Mouse (Mus musculus): Measurements from ENCODE around the gene Ptprn2.
A peak's percentile ranks its signal among the peaks of the same experiment; 100 is the strongest.

Ptprn2 gene

DNA sequence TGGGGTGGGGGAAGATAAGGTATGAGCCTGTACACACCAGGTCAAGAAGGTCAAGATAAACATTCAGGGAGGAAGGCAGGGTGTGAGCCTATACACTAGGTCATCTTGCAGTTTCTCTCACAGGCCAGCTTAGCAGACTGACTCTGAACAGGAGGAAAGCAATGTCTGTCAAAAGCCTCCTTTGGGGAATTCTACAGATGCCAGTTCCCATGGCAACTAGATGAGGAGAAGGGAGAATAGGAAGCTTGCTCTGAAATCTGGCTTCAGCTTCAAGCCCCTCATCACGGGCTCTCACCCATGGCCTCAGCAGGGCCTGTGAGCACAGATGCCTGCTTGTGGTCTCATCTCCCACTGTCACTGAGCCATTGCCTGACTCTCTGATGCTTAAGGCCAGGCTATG, 421.9 kb downstream of the Ptprn2 start:
- no peak for DNase-seq

DNA sequence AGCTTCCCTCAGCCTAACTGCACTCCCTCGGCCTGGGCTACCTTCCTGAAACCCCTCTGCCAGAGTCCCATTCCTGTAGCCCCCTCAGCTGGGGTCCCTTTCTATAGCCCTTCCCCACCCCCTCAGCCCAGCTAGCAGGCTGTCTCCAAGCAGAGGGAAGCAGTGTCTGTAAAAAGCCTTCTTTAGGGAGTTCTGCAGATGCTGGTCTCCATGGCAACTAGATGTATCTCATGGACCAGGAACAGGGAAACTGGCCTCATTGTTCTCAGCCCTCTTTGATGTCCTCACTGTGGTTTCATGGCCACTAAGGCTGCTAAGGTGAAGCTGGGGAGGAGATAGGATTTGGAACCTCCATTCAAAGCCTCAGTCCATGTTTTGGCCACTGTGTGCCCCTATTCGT, 423.1 kb downstream of the Ptprn2 start:
- DNase-seq = no peak

DNA sequence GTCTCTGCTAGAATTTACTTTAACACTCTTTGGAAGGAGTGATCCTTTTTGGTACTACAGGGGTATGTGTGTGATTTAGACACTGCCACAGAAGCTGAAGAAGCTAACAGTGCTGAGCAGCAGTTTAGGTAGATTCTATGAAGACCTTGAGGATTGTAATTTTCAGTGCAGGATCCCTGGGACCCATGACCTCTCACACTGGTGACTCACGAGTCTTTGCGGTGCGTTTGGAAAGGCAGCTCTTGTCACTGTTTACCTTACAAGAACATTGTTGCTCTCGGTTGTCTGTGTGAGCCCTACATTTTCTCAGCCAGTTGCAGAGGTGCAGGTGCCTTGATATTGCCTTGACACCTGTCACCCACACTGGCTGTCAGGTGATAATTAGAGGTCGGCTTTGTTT, 431.3 kb downstream of the Ptprn2 start:
- DNase-seq = no peak

DNA sequence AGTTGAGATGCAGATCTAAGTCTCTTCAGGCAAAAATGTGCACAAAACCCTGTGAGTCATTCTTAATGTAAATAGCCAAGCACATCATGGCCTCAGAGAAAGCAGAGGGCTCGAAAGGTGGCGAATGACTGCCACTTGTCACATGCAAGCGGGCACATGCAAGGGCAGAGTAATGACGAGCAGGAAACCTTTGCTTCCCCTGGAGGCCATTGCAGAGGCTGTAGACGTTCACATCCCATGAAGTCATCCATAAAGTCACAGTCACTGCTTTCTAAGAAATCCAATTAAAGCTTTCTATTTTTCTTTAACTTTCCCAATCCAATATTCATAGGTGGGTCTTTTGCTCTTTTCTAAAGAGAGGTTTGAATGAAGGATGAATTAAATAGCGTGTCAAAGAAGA, 433.7 kb downstream of the Ptprn2 start:
- DNase-seq = no peak

DNA sequence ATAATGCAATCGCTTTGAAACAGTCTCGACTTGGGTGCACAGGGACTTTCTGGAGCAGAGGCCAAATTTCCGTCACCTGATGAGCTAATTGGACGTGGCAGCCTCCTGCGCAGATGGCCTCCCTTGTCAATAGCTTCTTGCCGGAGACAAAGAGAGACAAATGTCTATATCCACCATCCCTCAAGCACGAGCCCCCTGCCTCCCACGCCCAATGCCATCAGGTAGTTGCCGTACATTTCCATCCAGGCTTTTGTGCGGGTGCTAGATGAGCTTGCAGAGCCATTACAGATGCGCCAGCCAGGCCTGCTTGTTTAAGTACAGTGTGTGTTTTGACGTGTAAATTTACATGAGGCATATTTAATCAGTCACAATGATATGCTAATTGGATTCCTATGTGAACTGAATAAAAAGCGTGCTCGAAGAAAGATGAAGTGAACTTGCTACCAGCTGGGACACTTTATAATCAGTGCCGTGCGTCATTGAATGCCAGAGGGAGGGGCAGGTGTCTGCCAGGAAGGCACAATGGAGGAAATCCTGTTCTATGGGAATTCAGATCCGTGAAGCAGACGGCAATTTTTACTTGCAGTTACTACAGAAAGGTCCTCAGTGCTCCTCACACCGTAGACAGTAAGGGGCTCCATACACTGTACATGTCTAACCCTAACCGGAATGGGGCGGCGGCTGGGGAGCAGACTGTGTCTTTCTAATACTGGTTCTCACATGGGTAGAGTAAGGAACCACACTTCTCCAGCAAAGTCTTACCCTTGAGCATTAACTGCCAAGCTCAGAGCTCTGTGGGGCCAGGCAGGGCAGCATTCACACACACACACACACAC, 434.4 kb downstream of the Ptprn2 start:
- DNase-seq = no peak

DNA sequence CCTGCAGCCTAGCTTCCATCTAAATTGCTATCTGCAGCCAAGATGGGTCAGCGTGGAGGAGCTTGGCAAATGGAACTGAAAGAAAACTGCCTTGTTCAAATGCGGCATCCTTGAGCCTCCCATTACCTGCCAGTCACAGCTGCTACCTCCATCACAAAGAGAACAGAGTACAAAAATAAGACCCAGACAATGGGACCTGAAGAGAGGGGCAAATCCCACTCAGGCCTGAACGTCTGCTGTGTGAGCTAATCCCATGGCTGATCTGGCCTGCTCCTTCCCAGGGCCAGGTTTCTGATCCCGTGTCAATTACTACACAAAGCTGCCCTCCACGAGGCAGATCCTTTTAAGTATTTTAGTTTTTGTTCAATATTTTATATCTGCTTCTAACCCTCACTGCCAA, 441.6 kb downstream of the Ptprn2 start:
- DNase-seq = no peak

DNA sequence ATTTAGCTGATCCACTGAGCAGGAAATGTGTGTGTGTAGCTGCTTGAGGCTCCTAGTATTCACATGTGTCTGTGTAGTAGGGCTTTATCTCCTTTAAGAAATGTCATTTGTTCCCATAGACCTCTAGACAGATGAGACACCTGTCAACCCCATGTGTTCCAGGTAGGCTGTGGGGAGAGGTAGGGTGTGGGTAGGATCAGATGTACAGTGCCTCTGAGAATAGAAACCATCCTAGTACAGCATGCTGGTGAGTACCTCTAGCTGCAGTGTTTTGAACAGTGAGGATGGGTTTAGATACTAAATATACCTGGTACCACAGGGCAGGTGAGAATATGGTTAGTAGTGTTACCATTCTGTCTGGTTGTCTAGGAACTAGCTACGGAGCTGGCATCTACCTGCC, 442.0 kb downstream of the Ptprn2 start:
- DNase-seq = no peak

DNA sequence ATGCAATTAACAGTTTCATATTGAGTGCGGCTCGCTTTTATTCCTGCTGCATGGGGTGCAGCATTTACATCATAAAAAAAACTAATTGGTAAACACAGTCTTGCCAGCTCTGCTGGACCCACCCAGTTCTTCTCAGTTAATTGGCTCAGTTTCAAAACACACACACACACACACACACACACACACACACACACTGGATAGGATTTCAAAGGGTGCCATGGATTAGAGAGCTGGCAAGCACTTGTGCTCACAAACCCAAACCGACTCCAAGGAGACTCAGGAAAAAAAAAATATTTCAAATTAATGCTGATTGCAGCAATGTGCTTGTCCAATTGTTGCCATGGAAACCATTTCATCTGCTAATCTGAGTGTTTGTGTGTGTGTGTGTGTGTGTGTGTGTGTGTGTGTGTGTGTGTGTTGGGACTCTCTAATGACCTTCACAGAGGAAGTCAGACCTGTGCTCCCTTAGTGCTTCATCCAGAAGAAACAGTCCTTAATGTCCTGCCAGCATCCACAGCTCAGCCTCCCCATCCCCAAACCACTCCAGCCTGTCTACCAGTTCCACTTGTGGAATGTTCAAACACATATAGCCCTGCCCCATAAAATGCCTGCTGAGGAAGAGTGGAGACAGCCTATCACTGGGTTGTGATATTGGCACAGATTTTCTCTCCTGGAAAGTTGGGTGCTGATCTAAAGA, 452.8 kb downstream of the Ptprn2 start:
- no peak for DNase-seq

DNA sequence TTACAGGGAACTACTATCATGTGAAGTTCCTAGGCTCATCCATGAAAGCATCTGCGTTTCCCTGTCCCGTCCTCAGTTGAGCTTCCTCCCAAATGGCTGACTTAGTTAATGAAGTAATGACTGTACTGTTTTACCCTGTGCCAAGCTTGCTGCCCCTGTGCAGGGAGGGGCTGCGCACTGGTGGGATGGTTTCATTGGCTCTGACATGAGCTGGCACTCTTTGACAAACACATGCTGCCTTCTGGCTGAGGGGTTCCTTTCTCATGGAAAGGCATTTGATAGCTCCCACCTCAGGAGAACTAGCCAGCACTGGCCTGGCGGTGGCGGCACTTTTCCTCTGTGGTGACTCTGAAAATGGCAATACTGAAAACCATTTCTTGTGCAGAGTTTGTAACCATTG, 458.4 kb downstream of the Ptprn2 start:
- DNase-seq = no peak

DNA sequence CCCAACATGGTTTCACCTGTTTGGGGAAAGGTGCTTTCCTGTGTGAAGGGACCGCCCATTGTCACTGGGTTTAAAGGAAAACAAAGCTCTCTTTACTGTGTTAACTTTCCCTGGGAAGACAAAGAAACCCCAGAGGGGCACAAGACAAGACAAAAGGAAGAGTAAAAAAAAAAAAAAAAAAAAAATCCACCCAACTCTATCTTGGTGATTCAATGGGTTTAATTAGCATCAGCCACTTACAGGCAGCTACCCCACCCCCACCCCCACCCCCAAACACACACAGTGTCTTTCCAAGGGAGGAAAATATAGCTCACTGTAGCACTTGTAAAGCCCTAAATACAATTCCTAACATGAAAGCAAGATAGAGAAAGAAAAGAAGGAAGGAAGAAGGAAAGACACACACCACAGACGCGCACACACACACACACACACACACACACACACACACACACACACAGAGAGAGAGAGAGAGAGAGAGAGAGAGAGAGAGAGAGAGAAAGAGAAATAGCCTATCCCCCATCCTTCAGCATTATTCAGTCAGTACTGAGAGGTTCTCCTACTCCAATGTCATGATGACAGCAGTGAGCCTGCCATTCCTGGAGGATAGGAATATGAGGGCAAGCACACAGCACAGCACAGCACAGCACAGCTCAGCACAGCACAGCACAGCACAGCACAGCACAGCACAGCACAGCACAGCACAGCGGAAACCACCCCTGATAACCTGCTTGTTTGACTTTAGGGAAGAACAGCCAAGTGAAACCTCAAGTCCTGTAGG, 462.8 kb downstream of the Ptprn2 start:
- no peak for DNase-seq

DNA sequence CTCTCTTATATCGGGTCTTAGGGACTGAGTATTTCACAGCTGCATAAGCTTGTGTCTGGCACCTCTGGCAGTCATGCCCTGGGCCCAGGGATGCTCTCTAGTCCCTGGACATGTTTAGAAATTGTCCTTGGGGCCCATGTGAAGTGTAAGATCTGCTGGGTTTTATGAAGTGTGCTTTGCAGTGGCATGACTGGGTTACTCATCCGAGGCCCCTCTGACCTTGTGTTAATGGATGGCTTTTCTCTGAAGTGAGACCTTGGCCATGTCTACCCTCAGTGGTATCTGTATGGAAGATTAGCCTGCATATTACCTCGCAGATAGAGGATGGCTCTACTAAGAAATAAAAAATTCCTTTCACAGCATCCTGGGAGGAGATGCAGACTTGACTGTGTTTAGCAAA, 464.2 kb downstream of the Ptprn2 start:
- DNase-seq = no peak

DNA sequence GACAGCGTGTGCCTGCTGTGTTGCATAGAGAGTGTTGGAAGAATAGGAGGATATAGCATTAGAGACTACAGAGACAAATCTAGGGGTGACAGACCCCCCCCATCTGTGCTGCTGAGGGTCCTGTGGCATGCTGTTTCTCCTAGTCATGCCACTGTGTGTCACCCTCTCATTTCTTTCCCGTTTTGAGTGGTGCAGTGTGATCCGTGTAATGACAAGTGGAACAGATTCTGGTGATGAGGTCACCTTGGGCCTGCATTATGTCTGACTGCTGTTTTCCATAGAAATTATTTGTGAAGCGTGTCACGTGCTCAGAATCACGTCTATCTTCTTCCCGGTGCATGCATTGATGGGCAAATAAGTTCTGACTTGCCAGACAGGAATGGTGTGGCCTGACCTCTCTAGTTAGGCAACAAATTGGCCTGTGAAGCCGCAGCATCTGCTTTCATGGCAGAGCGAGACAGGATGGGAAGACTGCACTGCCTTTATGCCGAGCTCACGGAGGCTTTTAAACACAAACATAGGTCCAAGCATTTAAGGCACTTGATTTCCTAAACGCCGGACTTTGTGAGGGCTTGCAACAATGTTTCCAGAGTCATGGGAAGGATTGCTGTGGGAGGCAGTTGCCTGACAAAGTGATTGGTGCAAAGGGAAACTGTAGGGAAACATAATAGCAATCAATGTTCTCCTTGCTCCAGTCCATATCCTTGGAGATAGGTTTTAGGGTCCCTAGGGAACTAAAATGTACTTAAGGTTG, 467.1 kb downstream of the Ptprn2 start:
- no peak for DNase-seq

DNA sequence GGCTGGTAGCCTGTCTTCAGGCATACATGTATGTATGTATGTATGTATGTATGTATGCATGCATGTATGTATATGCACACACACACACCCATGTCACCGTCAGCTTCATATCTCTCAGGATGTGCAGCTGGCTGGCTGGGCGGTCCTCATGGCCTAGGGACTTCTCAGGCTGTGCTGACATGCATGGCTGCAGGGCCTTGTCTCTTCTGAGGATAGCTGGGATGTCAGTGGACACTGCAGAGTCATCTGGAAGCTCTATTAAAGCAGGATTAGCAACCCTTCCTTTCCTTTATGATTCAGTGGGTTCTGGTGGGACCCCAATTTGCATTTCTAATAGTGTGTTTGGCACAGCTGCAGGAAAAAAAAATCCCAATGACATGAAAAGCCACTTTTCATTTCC, 473.6 kb downstream of the Ptprn2 start:
- DNase-seq = no peak

DNA sequence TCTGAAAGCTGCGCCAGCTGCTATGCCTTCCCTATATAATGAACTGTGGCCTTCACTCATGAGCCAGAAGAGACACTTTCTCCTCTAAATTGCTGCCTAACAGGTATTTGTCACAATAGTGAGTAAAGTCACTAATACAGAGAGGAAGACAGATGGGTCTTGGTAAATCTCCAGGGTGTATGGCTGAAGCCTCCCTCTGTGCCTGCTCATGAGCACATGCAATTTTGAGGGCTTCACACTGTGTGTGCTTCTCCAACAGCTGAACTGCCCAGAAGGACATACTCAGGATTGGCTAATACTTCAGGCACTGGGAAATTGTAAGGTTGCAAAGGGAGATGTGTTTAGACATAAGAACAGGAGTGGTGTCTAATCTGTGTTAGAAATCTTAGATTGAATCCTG, 478.4 kb downstream of the Ptprn2 start:
- DNase-seq = no peak

DNA sequence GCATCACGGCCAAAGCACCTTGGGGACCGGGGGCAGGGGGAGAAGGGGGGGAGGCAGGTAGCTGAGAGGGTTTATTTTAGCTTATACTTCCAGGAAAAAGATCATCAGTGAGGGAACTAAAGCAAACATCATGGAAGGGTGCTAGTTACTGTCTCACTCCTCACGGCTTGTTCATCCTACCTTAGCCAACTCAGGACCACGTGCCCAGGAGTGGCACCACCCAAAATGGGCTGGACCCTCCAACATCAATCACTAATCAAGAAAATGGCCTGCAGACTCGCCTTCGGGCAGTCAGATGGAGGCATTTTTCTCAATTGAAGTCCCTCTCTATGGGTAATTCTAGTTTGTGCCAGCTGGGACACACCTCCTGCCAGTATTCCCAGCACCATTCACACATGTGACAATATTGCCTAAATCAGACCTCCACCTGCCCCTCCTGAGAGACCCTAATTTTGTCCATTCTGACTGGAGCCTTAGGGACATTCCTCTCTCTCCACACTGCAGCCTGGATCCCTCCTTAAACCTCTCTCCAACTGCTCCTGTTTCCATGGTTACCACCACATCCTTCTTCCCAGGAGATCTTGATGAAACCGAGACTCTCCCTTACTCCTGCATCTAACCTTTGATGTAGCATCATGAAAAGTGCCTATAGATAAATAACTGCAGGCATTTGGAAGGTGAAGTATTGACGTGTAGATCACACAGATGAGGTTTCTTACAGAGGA, 482.9 kb downstream of the Ptprn2 start:
- no peak for DNase-seq

DNA sequence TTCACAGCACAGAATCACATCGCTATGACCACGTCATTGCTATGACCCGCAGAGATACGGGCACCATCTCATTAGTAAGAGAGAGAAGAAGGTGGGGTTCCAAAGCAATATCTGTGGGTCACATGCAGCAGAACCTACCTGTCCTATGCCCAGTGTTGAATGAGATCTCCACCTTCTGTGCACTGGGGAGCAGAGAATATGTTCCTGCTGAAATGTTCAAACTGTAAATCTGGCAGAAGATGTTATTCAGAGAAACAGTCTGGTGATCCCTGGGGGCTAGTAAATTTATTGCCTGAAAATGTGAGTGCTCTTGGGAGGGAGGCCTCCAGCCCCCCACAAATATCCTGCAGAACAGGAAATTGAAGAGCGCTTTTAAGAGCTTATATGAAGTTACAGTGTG, 490.0 kb downstream of the Ptprn2 start:
- DNase-seq = no peak

DNA sequence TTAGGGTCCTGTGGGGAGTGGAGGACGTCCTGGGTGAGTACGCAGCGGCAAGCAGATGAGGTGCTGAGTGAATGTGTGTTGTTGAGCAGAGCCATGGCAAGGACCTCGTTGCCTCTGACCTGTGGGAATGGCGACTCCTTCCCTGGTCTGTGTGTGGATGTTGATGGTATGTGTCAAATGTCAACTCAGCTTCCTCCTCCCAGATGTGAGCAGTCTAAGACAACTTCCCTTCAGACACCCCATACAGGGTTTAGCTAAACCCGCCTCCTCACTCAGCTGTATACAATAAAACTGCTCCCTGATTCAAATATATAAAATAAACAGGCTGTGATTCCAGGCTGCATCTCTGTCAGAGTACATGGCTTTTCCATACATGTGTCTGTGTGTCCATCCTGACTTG, 491.5 kb downstream of the Ptprn2 start:
- DNase-seq = no peak

DNA sequence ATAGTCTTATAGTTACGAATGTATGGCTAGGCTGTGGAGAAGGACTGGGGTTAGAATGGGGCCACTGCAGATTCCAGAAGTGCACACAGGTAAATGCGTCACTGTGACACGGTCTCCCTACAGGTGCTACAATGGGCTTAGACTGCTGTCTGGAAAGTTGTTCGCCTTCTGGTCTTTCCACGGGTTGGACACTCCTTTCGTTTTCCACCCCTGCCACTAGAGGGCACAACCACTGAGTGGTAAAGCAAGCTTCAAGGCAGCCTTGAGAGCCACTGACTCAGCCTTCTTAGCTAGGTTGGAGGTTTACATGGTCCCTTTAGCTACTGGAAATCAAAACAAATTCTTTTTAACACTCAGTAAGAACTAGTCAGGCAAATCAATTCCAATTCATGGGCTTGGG, 492.7 kb downstream of the Ptprn2 start:
- DNase-seq = peak in 1 of 2 experiments; percentile 19

DNA sequence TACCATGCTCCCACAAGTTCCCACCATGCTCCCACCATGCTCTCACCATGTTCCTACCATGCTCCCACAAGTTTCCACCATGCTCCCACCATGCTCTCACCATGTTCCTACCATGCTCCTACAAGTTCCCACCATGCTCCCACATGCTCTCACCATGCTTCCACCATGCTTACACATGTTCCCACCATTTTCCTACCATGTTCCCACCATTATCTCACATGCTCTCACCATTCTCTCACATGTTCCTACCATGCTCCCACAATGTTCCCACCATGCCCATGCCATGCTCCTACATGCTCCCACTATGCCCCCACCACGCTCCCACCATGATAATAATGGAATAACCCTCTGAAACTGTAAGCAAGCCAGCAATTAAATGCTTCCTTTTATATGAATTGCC, 495.8 kb downstream of the Ptprn2 start:
- DNase-seq = no peak

DNA sequence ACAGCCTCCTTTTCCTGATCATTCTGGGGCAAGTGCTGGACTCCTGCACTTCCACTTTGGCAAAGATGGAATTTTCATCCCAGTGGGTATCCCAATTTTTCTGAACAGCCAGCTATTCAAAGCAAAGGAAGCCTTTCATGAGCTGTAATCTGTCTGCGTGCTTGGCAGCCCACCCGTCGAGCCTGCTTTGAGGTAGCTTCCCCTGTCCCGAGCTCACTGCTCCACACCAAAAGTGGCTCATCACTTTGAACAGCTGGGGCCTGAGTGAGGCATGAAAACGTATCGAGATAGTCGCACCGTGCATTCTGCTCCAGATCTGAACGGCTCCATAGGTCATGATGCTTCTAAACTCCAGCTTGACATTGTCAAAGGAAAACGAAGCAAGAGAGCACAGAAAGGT, 503.6 kb downstream of the Ptprn2 start:
- no peak for DNase-seq

DNA sequence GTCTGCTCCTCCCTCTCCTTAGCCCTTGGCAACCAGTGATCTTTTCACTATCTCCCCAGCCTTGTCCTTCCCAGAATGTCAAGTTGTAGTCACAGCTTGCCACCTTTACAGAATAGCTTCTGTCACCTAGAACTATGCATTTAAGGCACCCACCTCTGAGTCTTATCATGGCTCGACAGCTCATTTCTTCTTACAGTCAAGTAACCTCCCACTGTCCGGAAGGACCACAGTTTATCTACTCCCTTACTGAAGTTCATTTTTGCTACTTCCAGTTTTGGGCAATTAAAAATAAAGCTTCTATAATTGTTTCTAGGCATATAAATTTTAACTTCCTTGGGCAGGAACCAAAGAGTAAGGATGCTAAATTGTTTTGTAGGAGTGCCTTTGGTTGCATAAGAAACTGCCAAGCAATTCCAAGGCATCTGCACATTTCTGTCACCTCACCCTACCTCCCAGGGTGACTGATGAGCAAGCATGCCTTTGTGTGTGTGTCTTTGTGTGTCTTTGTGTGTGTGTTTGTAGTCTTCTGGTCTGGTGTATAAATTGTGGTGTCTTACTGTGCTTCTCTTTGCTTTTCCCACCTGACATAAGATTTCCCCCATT, 516.1 kb downstream of the Ptprn2 start:
- DNase-seq = no peak

Measured in kidney, adult 8-10 months (tissue).